Mouse (Mus musculus) 3134 (cell line): ENCODE data around the gene Mybph.

Experiments used
- DNase-seq: peaks from one replicate; pipeline ENCODE4 v3.0.0-alpha.2; 2011; ENCODE audit warnings: low spot score; ENCODE audit not compliant: insufficient read length; ENCODE audit errors: extremely low read depth

Gene Mybph

GRCm38 (mm10) chr1:134184089-134184488 is 9.2 kb upstream of the Mybph start:
- no peak for DNase-seq

GRCm38 (mm10) chr1:134188217-134188616 is 5.0 kb upstream of the Mybph start:
- DNase-seq: no peak

GRCm38 (mm10) chr1:134188989-134189729 is 4.1 kb upstream of the Mybph start:
- DNase-seq: no peak

DNA sequence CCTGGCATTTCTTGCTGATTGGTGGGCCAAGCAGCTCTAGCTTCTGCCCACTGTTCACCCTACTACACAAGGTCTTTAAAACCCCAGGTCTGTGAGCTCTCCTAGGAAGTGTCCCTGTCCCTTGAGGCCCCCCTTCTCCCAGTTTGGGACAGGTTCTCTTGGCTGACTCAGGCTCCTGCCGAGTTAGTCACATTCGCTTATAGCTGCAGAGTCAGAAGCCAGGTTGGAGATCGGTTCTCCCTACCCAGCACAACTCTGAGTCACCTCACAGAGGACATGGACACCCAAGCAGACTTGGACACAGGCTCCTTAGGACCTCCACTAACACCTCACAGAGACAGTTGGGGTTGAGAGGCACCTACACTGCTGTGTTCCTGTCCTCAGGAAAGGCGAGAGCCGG is 2.1 kb upstream of the Mybph start:
- no peak for DNase-seq

GRCm38 (mm10) chr1:134192024-134192423 is 1.2 kb upstream of the Mybph start:
- DNase-seq: no peak

DNA sequence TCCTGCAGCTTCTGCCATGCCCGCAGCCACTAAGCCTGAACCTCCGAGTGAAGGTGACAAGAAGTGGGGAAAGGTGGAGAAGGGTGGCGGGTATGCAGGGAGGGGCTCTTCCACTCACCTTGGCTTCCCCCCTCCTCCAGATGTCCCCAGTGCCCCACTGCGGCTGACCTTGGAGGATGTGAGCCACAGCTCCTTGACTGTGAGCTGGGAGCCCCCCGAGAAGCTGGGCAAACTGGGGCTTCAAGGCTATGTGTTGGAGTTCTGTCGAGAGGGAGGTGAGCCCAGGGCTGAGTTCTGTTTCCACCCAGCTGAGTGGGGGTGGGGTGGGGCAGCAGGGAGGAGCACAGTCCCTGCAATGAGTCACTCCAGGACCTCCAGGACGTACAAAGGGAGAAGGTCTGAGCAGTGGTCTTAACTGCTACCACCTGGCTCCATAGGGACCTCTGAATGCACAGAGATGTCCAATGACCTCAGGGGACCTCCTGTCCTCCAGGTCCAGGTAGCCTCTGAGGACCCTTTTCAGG is 488 bp downstream of the Mybph start:
- no peak for DNase-seq

- DNase-seq: no peak
Observed at GRCm38 (mm10) chr1:134194298-134195022, 1.2 kb downstream of the Mybph start.

- DNase-seq: no peak
Observed at GRCm38 (mm10) chr1:134195117-134195516, 1.9 kb downstream of the Mybph start.

GRCm38 (mm10) chr1:134195571-134195970 is 2.3 kb downstream of the Mybph start:
- DNase-seq: no peak

- no peak for DNase-seq
Observed at GRCm38 (mm10) chr1:134195979-134196378, 2.7 kb downstream of the Mybph start.

DNA sequence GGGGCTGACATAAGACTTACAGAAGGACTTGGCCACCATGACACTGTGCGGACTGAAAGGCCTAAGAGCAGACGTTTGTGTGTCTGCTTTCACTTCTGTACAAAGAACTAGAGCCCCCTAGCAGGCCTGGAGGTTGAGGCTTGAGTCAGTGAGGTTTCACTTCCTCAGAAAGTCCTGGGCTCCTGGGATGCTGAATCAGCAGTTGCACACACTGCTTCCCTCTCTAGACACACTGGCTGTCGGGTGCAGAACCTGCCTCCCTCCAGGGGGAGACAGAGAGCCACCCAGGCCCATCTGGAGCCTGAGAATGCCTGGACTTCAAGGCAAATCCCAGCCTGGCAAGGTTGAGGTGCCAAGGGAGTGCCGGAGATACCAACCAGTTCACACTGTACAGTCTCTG is 3.1 kb downstream of the Mybph start:
- DNase-seq: peak; percentile 17

DNA sequence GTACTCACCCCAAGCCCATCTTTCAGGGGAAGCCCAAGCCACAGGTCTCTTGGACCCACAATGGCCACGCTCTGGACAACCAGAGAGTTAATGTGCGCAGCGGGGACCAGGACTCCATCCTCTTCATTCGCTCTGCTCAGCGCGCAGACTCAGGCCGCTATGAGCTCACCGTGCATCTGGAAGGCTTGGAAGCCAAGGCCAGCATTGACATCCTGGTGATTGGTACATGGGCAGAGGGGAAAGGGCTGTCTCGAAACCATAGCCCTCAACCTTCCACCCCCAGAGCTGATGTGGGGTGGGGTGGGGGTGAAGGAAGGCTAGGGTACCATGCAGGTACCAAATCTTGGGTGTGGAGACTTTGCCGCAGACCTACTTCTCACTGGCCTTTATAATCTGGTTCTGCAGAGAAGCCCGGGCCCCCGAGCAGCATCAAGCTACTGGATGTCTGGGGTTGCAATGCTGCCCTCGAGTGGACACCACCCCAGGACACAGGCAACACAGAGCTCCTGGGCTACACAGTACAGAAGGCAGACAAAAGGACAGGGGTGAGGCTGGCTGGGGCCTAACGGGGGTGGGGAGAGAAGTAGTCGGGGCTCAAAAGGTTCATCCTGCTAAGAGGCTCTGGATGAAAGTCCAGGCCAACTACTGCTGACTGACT is 4.2 kb downstream of the Mybph start:
- DNase-seq: no peak

DNA sequence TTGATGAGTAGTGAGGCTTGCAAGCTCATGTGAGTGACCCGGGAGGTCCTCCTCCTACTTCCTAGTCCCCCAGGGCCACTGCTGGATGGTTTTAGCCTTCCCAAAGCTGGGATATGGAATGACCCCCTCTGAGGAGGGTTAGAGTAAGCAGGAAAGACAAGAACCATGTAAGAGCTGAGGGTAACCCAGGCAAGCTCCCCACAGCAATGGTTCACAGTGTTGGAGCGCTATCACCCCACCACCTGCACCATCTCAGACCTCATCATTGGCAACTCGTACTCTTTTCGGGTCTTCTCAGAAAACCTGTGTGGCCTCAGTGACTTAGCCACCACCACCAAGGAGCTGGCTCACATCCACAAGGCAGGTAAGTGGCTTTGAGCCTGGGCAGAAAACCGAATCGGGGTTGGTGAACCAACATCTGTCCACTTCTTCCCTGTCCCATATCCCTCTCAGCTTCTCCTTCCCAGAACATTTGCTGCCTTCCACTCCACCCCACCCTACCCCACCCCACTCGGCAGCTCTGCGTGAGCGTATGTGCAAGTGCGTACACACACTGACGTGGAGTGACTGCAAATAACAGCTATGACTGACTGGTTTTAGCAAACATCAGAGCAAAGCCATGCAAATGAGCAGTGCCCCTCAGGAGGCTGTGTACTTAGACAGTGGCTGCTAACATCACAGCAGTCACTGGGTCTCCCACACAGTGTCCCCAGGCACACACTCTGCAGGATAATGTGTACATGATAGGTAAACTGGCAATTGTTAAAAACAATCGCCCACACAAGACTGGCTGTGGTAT is 5.1 kb downstream of the Mybph start:
- DNase-seq: no peak

DNA sequence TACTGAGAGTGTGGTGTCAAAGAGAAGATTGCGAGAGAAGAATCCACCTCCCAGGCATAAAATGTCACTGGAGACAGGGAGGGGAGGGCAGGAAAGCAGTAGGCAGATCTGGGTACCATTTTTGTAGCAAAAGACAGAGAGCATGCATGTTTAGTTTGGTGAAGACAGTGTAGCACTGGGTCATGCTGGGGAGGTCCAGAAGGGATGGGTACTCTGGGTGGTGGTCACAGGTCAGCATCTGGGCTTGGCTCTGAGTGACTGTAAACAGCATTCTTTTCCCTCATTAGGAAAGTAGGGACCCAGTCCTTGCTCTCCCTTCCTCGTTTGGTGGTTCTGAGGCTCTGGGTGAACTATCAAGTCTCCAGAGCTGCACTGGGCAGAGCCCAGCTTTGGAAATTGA is 7.2 kb downstream of the Mybph start:
- DNase-seq: no peak

DNA sequence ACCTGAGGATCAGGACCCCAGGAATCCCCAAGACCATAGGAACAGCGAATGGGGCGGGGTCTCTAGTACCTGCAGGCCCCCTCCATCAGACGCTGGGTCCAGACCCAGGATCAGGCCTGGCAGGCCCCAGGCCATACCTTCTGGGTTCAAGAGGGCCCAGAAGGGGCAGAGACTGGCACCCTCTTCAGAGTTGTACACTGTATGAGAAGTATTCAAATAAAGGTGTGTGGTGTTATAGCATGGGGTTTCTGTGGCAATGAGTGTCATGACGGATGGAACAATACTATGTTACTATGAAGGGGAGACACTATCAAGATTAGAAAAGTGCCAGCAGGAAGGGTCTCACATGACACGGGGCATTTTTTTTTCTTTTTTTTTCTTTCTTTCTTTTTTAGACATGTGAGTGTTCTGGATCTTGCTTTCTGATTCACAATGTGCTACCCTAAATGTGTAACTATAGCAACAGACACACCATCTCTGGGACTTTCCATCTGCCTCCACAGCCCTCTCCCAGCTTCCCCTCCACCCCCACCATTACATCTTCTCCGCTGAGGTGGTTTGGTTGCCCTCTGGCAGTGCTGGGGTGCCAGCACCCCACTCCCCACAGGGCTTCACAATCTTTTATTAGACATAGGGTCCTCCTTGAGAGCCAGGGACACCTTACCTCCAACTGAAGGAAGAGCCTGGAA is 7.9 kb downstream of the Mybph start:
- DNase-seq: no peak

GRCm38 (mm10) chr1:134201751-134202420 is 8.6 kb downstream of the Mybph start:
- DNase-seq: no peak

- DNase-seq: no peak
Observed at GRCm38 (mm10) chr1:134204230-134204629, 11.0 kb downstream of the Mybph start.

DNA sequence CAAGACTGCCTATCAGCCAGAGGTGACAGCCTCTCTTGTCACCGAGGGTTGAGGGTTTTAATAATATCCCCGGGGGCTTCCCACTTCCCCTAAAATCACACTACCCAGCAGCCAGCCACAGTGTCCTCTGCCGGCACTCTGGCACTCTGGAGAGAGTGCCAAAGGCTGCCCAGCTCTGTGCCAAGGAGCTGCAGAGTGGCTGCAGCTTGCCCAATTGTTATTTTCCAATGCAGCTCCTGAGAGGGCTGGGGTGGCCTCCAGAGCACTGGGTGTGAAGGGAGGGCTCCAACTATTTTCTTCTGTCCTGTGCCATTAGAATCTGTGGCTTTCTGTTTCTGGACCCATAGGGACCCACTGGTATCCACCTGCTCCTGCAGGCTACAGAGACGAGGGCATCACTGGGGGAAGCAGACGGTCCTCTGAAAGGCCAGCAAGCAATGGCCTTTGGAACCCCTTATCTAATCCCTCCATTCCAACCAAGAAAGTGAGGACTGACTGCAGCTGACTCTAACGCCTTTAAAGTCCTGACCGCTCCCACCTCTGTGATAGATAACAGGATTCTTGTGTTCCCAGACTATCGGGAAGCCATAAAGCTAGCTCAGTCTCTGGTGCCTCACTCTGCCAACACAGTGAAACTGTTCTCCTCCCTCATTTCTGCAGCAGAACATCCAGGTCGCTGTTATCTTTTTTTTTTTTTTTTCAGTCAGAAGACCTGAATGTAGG is 12.2 kb downstream of the Mybph start:
- no peak for DNase-seq

DNA sequence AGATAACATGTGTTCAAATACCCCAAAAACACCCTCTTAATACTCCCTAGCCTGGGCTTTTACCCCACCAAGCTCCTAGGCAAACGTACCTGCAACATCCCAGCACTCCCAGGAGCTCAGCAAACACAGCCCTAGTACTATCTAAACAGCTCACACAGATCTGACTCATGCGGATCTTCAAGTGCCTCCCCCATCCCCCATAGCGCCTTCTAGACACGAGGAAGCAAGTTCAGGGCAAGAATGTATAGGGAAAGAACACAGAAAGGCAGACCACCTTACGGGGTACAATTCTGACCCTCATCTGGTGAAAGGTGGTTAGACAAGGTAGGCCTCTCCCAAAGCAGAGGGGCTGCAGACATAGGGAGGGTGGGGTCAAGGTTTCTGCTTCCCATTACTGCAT is 12.8 kb downstream of the Mybph start:
- no peak for DNase-seq
